Mouse (Mus musculus) midbrain, postnatal 0 days (tissue): Measurements from ENCODE around the gene Rab4a. TPM values are rescaled to one million over a fixed set of nuclear protein-coding genes. Genes with fewer than 3 reads are reported as not detected.

Source experiments
- ATAC-seq: fragments of 200-750 bp; cut with Nextera tagmentation; 2 replicates; pipeline ENCODE4 v1.8.0; 2017; ENCODE audit warnings: moderate number of reproducible peaks, mild to moderate bottlenecking, moderate TSS enrichment, moderate library complexity; ENCODE audit not compliant: low FRiP score
- DNase-seq: peaks from one replicate; pipeline ENCODE4 v3.0.0-alpha.2; 2015; ENCODE audit warnings: low spot score
- H3K27ac ChIP-seq: fragments of 300-500 bp; sonication (generic); 2 replicates; pipeline ENCODE4 v1.5.1; 2014; ENCODE audit warnings: low read depth, mild to moderate bottlenecking, low read length, mixed read lengths
- H3K27me3 ChIP-seq: fragments of 300-500 bp; sonication (generic); 2 replicates; pipeline ENCODE4 v1.6.1; 2014; ENCODE audit warnings: low read length, control low read depth, mixed read lengths; ENCODE audit not compliant: insufficient read depth
- H3K36me3 ChIP-seq: fragments of 300-500 bp; sonication (generic); 2 replicates; pipeline ENCODE4 v1.6.1; 2014; ENCODE audit warnings: low read length, control low read depth, mixed read lengths; ENCODE audit not compliant: insufficient read depth
- H3K4me1 ChIP-seq: fragments of 300-500 bp; sonication (generic); 2 replicates; pipeline ENCODE4 v1.6.1; 2014; ENCODE audit warnings: mild to moderate bottlenecking, control low read depth, antibody characterized with exemption, low read length, mixed read lengths; ENCODE audit not compliant: insufficient read depth
- H3K4me2 ChIP-seq: fragments of 300-500 bp; sonication (generic); 2 replicates; pipeline ENCODE4 v1.6.1; 2014; ENCODE audit warnings: low read depth, mild to moderate bottlenecking, low read length, mixed read lengths; ENCODE audit not compliant: poor library complexity, severe bottlenecking
- H3K4me3 ChIP-seq: fragments of 300-500 bp; sonication (generic); 2 replicates; pipeline ENCODE4 v1.5.1; 2014; ENCODE audit warnings: low read depth, mild to moderate bottlenecking, low read length, moderate library complexity
- H3K9ac ChIP-seq: fragments of 300-500 bp; sonication (generic); replicated peaks from 2 replicates; pipeline ENCODE4 v1.6.1; 2014; ENCODE audit warnings: mild to moderate bottlenecking, low read length, moderate library complexity, mixed read lengths; ENCODE audit not compliant: poor library complexity, severe bottlenecking
- H3K9me3 ChIP-seq: fragments of 300-500 bp; sonication (generic); 2 replicates; pipeline ENCODE4 v1.6.1; 2016; ENCODE audit warnings: low read length, control low read depth
- CTCF ChIP-seq: IDR thresholded peaks from 2 replicates; pipeline ENCODE4 v1.5.1; 2016; ENCODE audit warnings: antibody characterized with exemption, mild to moderate bottlenecking
- WGBS: fragments of 180-500 bp; shearing (Covaris S2); extraction: QIAGEN DNeasy Blood & Tissue Kit; methylation state at CpG from one replicate; pipeline ENCODE4 v1.1.7; 2014; 5-methylcytosine and 5-hydroxymethylcytosine counted together
- polyA plus RNA-seq: library from polyadenylated mRNA; unstranded; fragments of >200 nt; fragmentation: Nextera tagmentation; extraction: Ambion mirVana; gene quantifications from 2 replicates; pipeline ENCODE4 v1.2.1, GENCODE M21; 2015
- total RNA-seq: library from RNA; depleted of rRNA; stranded (reverse); fragments of >200 nt; gene quantifications from 2 replicates; pipeline ENCODE4 v1.2.3, GENCODE M21; 2014

The Rab4a gene
- total and polyA plus RNA-seq, 2 experiments from 2014 or later: 59.8 to 97.7 TPM

- WGBS: 72% methylated on average over 6 of the region's 6 CpGs
- no peaks in the 10 kb centered on the region for H3K9me3 ChIP-seq
- H3K9ac ChIP-seq: no peak overlapping the region
- no peak for TF ChIP-seq CTCF
- DNase-seq (peak; percentile 45), ATAC-seq (peak; percentile 39; the same call in 1 of the 2 replicates)
- no peaks in the 10 kb centered on the region for H3K4me1 ChIP-seq
- no peaks in the 10 kb centered on the region for H3K27me3 ChIP-seq
- H3K27ac ChIP-seq: no peak overlapping the region
- H3K36me3 ChIP-seq: no peaks in the 10 kb centered on the region
- H3K4me3 ChIP-seq: no peak overlapping the region
- H3K4me2 ChIP-seq: no peak overlapping the region
Measured at GRCm38 (mm10) chr8:123786166-123786565, 19.6 kb upstream of the Rab4a start.

- Histone ChIP-seq H3K9ac (no peak overlapping the region), H3K4me1 (no peaks in the 10 kb centered on the region), H3K9me3 (no peaks in the 10 kb centered on the region), H3K4me2 (no peak overlapping the region), H3K27ac (no peak overlapping the region), H3K27me3 (no peaks in the 10 kb centered on the region), H3K4me3 (no peak overlapping the region), H3K36me3 (no peaks in the 10 kb centered on the region)
- TF ChIP-seq CTCF: no peak
- 72% methylated on average over 6 of the region's 6 CpGs for WGBS
- ATAC-seq: no peak
- no peak for DNase-seq
Measured at GRCm38 (mm10) chr8:123786644-123787043, 19.1 kb upstream of the Rab4a start.

DNA sequence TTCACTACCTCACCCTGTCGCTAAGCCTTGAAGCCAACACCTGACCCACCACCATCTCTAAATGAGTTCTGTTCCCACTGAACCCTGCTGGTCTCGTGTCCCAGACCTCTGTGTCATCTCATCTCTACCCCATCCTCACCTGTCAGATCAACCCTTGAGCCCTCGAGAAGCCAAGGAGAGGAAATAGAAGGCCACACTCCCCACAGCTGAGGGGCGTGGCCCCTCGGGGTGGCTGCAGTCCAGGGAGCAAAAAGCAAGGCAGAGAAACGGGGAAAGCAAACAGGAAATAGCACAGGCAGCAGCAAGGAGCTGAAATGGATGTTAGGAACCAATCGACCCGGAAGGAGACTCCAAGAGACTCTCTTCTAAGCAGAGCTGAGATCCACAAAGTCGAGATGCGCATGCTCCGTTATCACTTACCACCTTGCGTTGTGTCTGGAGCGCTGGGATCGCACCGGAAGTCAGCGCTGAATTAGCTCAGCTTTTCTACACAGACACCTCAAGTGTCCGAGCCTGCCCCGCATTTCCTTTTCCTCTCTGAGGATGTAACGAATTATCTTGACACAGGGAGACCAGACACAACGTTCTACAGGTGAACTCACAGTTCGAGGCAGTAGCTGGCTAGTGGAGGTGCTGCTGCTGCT is 18.4 kb upstream of the Rab4a start:
- TF ChIP-seq CTCF: no peak
- H3K4me3 ChIP-seq: no peak overlapping the region
- no peak overlapping the region for H3K4me2 ChIP-seq
- H3K9me3 ChIP-seq: no peaks in the 10 kb centered on the region
- no peaks in the 10 kb centered on the region for H3K36me3 ChIP-seq
- no peak for ATAC-seq
- DNase-seq: no peak
- H3K27ac ChIP-seq: no peak overlapping the region
- H3K4me1 ChIP-seq: no peaks in the 10 kb centered on the region
- H3K9ac ChIP-seq: no peak overlapping the region
- no peaks in the 10 kb centered on the region for H3K27me3 ChIP-seq
- WGBS: 66% methylated on average over 21 of the region's 21 CpGs

- H3K4me2 ChIP-seq: no peak overlapping the region
- H3K9ac ChIP-seq: no peak overlapping the region
- H3K27ac ChIP-seq: no peak overlapping the region
- H3K36me3 ChIP-seq: no peaks in the 10 kb centered on the region
- H3K27me3 ChIP-seq: no peaks in the 10 kb centered on the region
- no peaks in the 10 kb centered on the region for H3K4me1 ChIP-seq
- ATAC-seq (no peak), DNase-seq (peak; percentile 25)
- TF ChIP-seq CTCF: no peak
- H3K4me3 ChIP-seq: no peak overlapping the region
- no peaks in the 10 kb centered on the region for H3K9me3 ChIP-seq
- WGBS: 54% methylated on average over 14 of the region's 14 CpGs
Measured at GRCm38 (mm10) chr8:123788416-123789170, 17.2 kb upstream of the Rab4a start.

- no peaks in the 10 kb centered on the region for H3K27me3 ChIP-seq
- no peak overlapping the region for H3K27ac ChIP-seq
- 75% methylated on average over 9 of the region's 9 CpGs for WGBS
- no peaks in the 10 kb centered on the region for H3K4me1 ChIP-seq
- no peak overlapping the region for H3K9ac ChIP-seq
- no peak for TF ChIP-seq CTCF
- no peak overlapping the region for H3K4me2 ChIP-seq
- H3K4me3 ChIP-seq: no peak overlapping the region
- DNase-seq: no peak
- no peak for ATAC-seq
- no peaks in the 10 kb centered on the region for H3K9me3 ChIP-seq
- H3K36me3 ChIP-seq: no peaks in the 10 kb centered on the region
Measured at GRCm38 (mm10) chr8:123789461-123789860, 16.3 kb upstream of the Rab4a start.

GRCm38 (mm10) chr8:123789970-123790369 is 15.8 kb upstream of the Rab4a start:
- H3K4me2 ChIP-seq: no peak overlapping the region
- no peak overlapping the region for H3K9ac ChIP-seq
- 2% methylated on average over 4 of the region's 4 CpGs for WGBS
- peak; percentile 88 for DNase-seq
- ATAC-seq: no peak
- no peaks in the 10 kb centered on the region for H3K4me1 ChIP-seq
- H3K4me3 ChIP-seq: no peak overlapping the region
- H3K27ac ChIP-seq: no peak overlapping the region
- no peaks in the 10 kb centered on the region for H3K27me3 ChIP-seq
- no peaks in the 10 kb centered on the region for H3K9me3 ChIP-seq
- H3K36me3 ChIP-seq: no peaks in the 10 kb centered on the region
- peak; percentile 95 for TF ChIP-seq CTCF
